ENCODE assay signal across 9 mouse cellular contexts in the genomic region with DNA sequence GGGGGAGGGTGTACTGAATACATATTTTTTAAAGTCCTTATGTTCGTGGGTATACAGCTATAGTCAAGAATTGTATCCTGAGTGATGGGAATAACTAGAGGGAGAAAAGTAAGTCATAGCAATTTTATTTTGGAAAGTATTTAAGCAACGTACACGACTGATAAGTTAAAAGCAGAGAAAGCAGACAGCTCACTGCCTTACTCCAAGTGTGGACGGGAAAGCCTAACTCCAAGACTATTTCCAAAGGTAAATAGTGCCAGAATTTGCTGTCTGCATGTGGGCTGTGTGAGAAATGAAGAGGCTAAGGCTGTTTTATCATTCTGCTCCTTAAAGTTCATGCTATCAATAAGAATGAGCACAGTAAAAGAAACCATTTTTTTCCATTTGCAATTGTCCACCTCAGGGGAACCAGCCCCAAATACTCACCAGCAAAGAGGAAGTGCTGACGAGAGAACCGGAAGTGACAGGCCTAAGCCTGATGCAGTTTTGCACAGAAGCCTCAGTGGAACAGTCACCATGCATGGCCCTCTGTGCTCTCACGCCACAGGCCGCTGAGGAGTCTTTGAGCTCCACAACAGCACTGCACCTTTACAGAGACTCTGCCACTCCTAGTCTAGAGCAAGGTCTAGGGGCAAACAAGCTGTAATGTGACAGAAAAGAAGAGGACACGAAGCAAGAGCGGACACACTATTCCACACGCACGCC. TPM values are rescaled to one million over a fixed set of nuclear protein-coding genes. Genes with fewer than 3 reads are reported as not detected.
DNase-seq lines count a peak whose midpoint lies in the region; ATAC-seq lines count a peak whose summit lies in the region.
"Had no signal": no experiment of that assay in that cellular context is flagged by ENCODE, and none has a peak within 500 bp of the region (broad histone marks: within the 10 kb centered on the region; RNA-seq: fewer than 3 reads in every experiment).

No protein-coding gene starts in this region.

- 73% methylated on average over 12 of the region's 12 CpGs for WGBS in hindbrain, embryonic 10.5 days
- 70% methylated on average over 12 of the region's 12 CpGs for WGBS in hindbrain, embryonic 16.5 days
- 53% methylated on average over 12 of the region's 12 CpGs for WGBS in embryonic facial prominence, embryonic 15.5 days
- 55% methylated on average over 12 of the region's 12 CpGs for WGBS in lung, embryonic 16.5 days

- H3K9ac ChIP-seq in hindbrain, embryonic 16.5 days (ENCODE audit: low read depth, low read length): no peak overlapping the region
- H3K9ac ChIP-seq in embryonic facial prominence, embryonic 15.5 days: no peak overlapping the region
- H3K9ac ChIP-seq in lung, embryonic 16.5 days (ENCODE audit: low read length): no peak overlapping the region

- no peak overlapping the region for H3K4me3 ChIP-seq in hindbrain, embryonic 10.5 days
- no peak overlapping the region for H3K4me3 ChIP-seq in hindbrain, embryonic 16.5 days (ENCODE audit: low read length)
- H3K4me3 ChIP-seq in embryonic facial prominence, embryonic 15.5 days (replicated peaks): no peak overlapping the region
- H3K4me3 ChIP-seq in lung, embryonic 16.5 days (ENCODE audit: low read length): no peak overlapping the region

- H3K9me3 ChIP-seq in hindbrain, embryonic 10.5 days: no peaks in the 10 kb centered on the region
- no peaks in the 10 kb centered on the region for H3K9me3 ChIP-seq in hindbrain, embryonic 16.5 days (ENCODE audit: control insufficient read depth, low read length)
- no peaks in the 10 kb centered on the region for H3K9me3 ChIP-seq in embryonic facial prominence, embryonic 15.5 days (replicated peaks)
- H3K9me3 ChIP-seq in lung, embryonic 16.5 days (ENCODE audit: control insufficient read depth, low read length): no peaks in the 10 kb centered on the region

- peak overlapping the region; percentile 13; the same call in 1 of the 2 replicates for H3K27ac ChIP-seq in hindbrain, embryonic 10.5 days
- H3K27ac ChIP-seq in hindbrain, embryonic 16.5 days (ENCODE audit: low read depth, low read length): no peak overlapping the region
- H3K27ac ChIP-seq in embryonic facial prominence, embryonic 15.5 days (replicated peaks): peak overlapping the region; percentile 2; the same call in 1 of the 2 replicates
- no peak overlapping the region for H3K27ac ChIP-seq in lung, embryonic 16.5 days (ENCODE audit: low read length)

- H3K4me2 ChIP-seq in hindbrain, embryonic 16.5 days (ENCODE audit: low read length): no peak overlapping the region
- no peak overlapping the region for H3K4me2 ChIP-seq in embryonic facial prominence, embryonic 15.5 days (replicated peaks)
- no peak overlapping the region for H3K4me2 ChIP-seq in lung, embryonic 16.5 days (ENCODE audit: low read depth, low read length)

- H3K27me3 ChIP-seq in hindbrain, embryonic 10.5 days (ENCODE audit: insufficient read depth, poor library complexity, severe bottlenecking): no peaks in the 10 kb centered on the region
- no peaks in the 10 kb centered on the region for H3K27me3 ChIP-seq in hindbrain, embryonic 16.5 days (replicated peaks; ENCODE audit: control insufficient read depth, insufficient read depth, low read length)
- no peaks in the 10 kb centered on the region for H3K27me3 ChIP-seq in embryonic facial prominence, embryonic 15.5 days
- no peaks in the 10 kb centered on the region for H3K27me3 ChIP-seq in lung, embryonic 16.5 days (ENCODE audit: control insufficient read depth, insufficient read depth, low read depth, low read length)
- H3K27me3 ChIP-seq: Patski had no signal

- no peak for DNase-seq in hindbrain, embryonic 10.5 days (ENCODE audit: low spot score)
- DNase-seq in B cell, adult 2 months: peak; percentile 86 to 88
- no peak for DNase-seq in urinary bladder, postnatal 14 days (ENCODE audit: low spot score)
- no peak for DNase-seq in Muller cell, postnatal 12 days (ENCODE audit: inconsistent ontology term)
- no peak for DNase-seq in right cerebral cortex, postnatal 36 days (ENCODE audit: low spot score in 2 of 2)

- peaks cover 21% of the 10 kb centered on the region for H3K4me1 ChIP-seq in hindbrain, embryonic 10.5 days (replicated peaks)
- peaks cover 11% of the 10 kb centered on the region for H3K4me1 ChIP-seq in hindbrain, embryonic 16.5 days (ENCODE audit: control insufficient read depth, insufficient read depth, low read depth, low read length)
- H3K4me1 ChIP-seq in embryonic facial prominence, embryonic 15.5 days: peaks cover 26% of the 10 kb centered on the region
- peaks cover 16% of the 10 kb centered on the region for H3K4me1 ChIP-seq in lung, embryonic 16.5 days (replicated peaks; ENCODE audit: control insufficient read depth, insufficient read depth, low read length)

- H3K36me3 ChIP-seq in hindbrain, embryonic 10.5 days: peaks cover 8% of the 10 kb centered on the region; the same call in 1 of the 2 replicates
- H3K36me3 ChIP-seq in hindbrain, embryonic 16.5 days (ENCODE audit: control insufficient read depth, insufficient read depth, low read length): peaks cover 2% of the 10 kb centered on the region; the same call in 1 of the 2 replicates
- H3K36me3 ChIP-seq in embryonic facial prominence, embryonic 15.5 days: no peaks in the 10 kb centered on the region
- H3K36me3 ChIP-seq in lung, embryonic 16.5 days (ENCODE audit: control insufficient read depth, insufficient read depth, low read length): no peaks in the 10 kb centered on the region

- no peak for ATAC-seq in hindbrain, embryonic 16.5 days
- no peak for ATAC-seq in embryonic facial prominence, embryonic 15.5 days (ENCODE audit: insufficient number of reproducible peaks, low FRiP score, low TSS enrichment, low read depth)
- peak; percentile 23; the same call in 1 of the 2 replicates for ATAC-seq in lung, embryonic 16.5 days (ENCODE audit: low read depth)
- ATAC-seq: Patski had no signal

RNA-seq across cellular contexts. Expression of a gene that starts 18.0 kb away (rescaled TPM):
- polyA plus RNA-seq in hindbrain, embryonic 10.5 days (2016; fragmentation: Nextera tagmentation; extraction: Ambion mirVana): 80.4 and 85.0 TPM in 2 replicates
- polyA plus RNA-seq in hindbrain, embryonic 16.5 days (2015; fragmentation: Nextera tagmentation; extraction: Ambion mirVana): 74.7 and 75.9 TPM in 2 replicates
- 74.4 and 88.1 TPM in 2 replicates for polyA plus RNA-seq in embryonic facial prominence, embryonic 15.5 days (2015; fragmentation: Nextera tagmentation; extraction: Ambion mirVana)
- polyA plus RNA-seq in lung, embryonic 16.5 days (2015; fragmentation: Nextera tagmentation; extraction: Ambion mirVana): 68.8 and 75.8 TPM in 2 replicates

Comparison
In these comparisons a context has a peak if more than half of its experiments do, and no peak if none do; other contexts are left out.
1. H3K27ac ChIP-seq: peak in hindbrain, embryonic 10.5 days (single experiment) and embryonic facial prominence, embryonic 15.5 days (single experiment); none in hindbrain, embryonic 16.5 days (single experiment) and lung, embryonic 16.5 days (single experiment).
2. DNase-seq: peak in B cell, adult 2 months (2 of 2); none in hindbrain, embryonic 10.5 days (single experiment), urinary bladder, postnatal 14 days (single experiment), Muller cell, postnatal 12 days (single experiment) and right cerebral cortex, postnatal 36 days (0 of 2).